ENCODE assay signal across 8 mouse cellular contexts in the genomic region with DNA sequence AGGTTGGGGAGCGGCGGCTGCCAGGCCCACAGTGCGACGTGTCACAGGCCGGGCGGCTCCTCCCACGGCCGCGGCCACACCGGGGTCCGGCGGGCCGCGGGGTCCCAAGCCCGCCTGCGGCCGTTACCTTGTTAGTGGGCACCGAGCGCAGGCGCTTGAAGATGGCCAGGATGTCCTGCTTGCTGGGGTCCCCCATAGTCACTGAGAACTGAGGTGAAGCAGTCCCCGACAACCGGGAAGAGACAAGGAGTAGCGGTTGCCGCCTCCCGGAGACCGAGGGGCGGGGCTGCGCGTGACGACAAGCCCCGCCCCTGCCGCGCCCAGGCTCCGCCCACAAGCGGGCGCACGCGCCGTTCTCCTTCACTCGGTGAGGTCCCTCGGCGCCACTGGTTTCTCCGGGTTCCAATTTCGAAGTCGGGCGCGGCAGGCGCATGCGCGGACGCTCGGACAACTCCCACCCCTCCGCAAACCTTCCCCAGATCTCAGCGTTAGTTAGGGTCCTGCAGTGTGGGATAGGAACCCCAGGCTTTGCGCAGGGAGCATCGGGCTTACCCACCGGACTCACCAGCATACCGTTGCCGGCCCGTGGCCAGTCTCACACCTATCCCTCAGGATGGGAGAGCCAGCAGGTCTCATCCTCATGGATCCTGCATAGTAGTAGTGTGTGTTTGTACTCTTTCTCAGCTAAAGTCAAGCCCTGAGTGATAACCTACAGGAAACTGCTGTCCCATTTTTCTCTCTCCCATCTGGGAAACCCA. TPM values are rescaled to one million over a fixed set of nuclear protein-coding genes. Genes with fewer than 3 reads are reported as not detected.
DNase-seq lines count a peak whose midpoint lies in the region; ATAC-seq and TF ChIP-seq lines count a peak whose summit lies in the region.

Arfgap3 (minus strand) TSS at position 294 of the 758 bp plus-strand sequence.

- WGBS in hindbrain, postnatal 0 days: 2% methylated on average over 54 of the region's 60 CpGs

- peak within 1 kb of the TSS; percentile 90 for H3K27ac ChIP-seq in gastrocnemius, adult 2 months
- peak within 1 kb of the TSS; percentile 60 for H3K27ac ChIP-seq in hindbrain, postnatal 0 days
- H3K27ac ChIP-seq in left cerebral cortex, adult 2 months: peak within 1 kb of the TSS; percentile 81

- H3K27me3 ChIP-seq in hindbrain, postnatal 0 days (ENCODE audit: insufficient read depth, low read length): no peaks in the 10 kb centered on the region

- TF ChIP-seq CTCF in gastrocnemius, adult 2 months (IDR thresholded peaks at IDR 0.05): no peak
- no peak for TF ChIP-seq CTCF in hindbrain, postnatal 0 days (IDR thresholded peaks at IDR 0.05; ENCODE audit: low read depth)
- no peak for TF ChIP-seq CTCF in left cerebral cortex, adult 2 months (IDR thresholded peaks at IDR 0.05)

- peak within 1 kb of the TSS; percentile 98 for H3K4me3 ChIP-seq in gastrocnemius, adult 2 months
- H3K4me3 ChIP-seq in hindbrain, postnatal 0 days (ENCODE audit: low read length): peak within 1 kb of the TSS; percentile 85
- peak within 1 kb of the TSS; percentile 85 for H3K4me3 ChIP-seq in left cerebral cortex, adult 2 months

- peak within 1 kb of the TSS; percentile 94 for H3K4me2 ChIP-seq in hindbrain, postnatal 0 days (ENCODE audit: low read depth, low read length)

- H3K4me1 ChIP-seq in hindbrain, postnatal 0 days (ENCODE audit: insufficient read depth, low read length): peaks cover 12% of the 10 kb centered on the region

- no peaks in the 10 kb centered on the region for H3K36me3 ChIP-seq in hindbrain, postnatal 0 days (ENCODE audit: insufficient read depth, low read length)

- peak; percentile 94 for ATAC-seq in hindbrain, postnatal 0 days
- ATAC-seq in megakaryocyte, adult 5-6 weeks (ENCODE audit: poor library complexity, severe bottlenecking): peak; percentile 93

- no peaks in the 10 kb centered on the region for H3K9me3 ChIP-seq in hindbrain, postnatal 0 days (ENCODE audit: low read length)

- intact Hi-C loops in gastrocnemius, adult 2 months (cut with DNase I): no loop called here
- intact Hi-C loops in left cerebral cortex, adult 2 months (cut with DNase I): no loop called here

- peak; percentile 69 for DNase-seq in WW6 (ENCODE audit: low read depth, low spot score)
- DNase-seq in cerebellum, postnatal 4 days (ENCODE audit: low spot score in 2 of 2): peak; percentile 93 to 96
- DNase-seq in gastrocnemius, adult 2 months: peak; percentile 95
- peak; percentile 97 for DNase-seq in hindbrain, postnatal 0 days (ENCODE audit: low spot score)
- DNase-seq in left cerebral cortex, adult 2 months (ENCODE audit: extremely low spot score in 1 of 2, low spot score in 2 of 2): peak; percentile 94
- peak; percentile 94 for DNase-seq in right cerebral cortex, adult 2 months (ENCODE audit: low spot score in 2 of 2)
- peak; percentile 95 for DNase-seq in urinary bladder, postnatal 14 days (ENCODE audit: low spot score)

- H3K9ac ChIP-seq in hindbrain, postnatal 0 days (replicated peaks; ENCODE audit: low read length): peak within 1 kb of the TSS; percentile 86

RNA-seq across cellular contexts. Expression of gene Arfgap3, which starts in this region (rescaled TPM):
- 1 to 10 TPM; 6.0 to 6.7 TPM for total RNA-seq in gastrocnemius, adult 2 months (2021)
- 49.6 and 59.3 TPM in 2 replicates for total RNA-seq in hindbrain, postnatal 0 days (2014; rRNA removed)
- polyA plus RNA-seq in hindbrain, postnatal 0 days (2015; fragmentation: Nextera tagmentation; extraction: Ambion mirVana): 31.0 and 33.4 TPM in 2 replicates
- 10 to 100 TPM; 19.5 to 21.5 TPM for total RNA-seq in left cerebral cortex, adult 2 months (2021)
- total RNA-seq in megakaryocyte, adult 5-6 weeks (2015): 15.6 and 26.2 TPM in 2 replicates
- total RNA-seq in megakaryocyte, adult 5-6 weeks (2017): 20.9 and 21.6 TPM in 2 replicates

Comparison
In these comparisons a context has a peak if more than half of its experiments do, and no peak if none do; other contexts are left out.
1. Peak in every context shown above with its lines: DNase-seq, ATAC-seq, H3K4me3 ChIP-seq and H3K27ac ChIP-seq.